Mouse (Mus musculus): Measurements from ENCODE around the gene Gk2.

The Gk2 gene

GRCm38 (mm10) chr5:97456816-97457215 is at the start of gene Gk2:
Gene Gk2, minus strand, starts transcription at chr5:97457021.
- DNase-seq: no peak

GRCm38 (mm10) chr5:97498041-97498440 is 41.2 kb upstream of the Gk2 start:
- no peak for DNase-seq

- DNase-seq: no peak
These were observed 38.8 kb upstream of the Gk2 start for GRCm38 (mm10) chr5:97495488-97496092.

- no peak for DNase-seq
These were observed 36.6 kb upstream of the Gk2 start for GRCm38 (mm10) chr5:97493421-97493820.

- no peak for DNase-seq
These were observed 29.3 kb upstream of the Gk2 start for GRCm38 (mm10) chr5:97486141-97486540.

- no peak for DNase-seq
These were observed 23.2 kb upstream of the Gk2 start for GRCm38 (mm10) chr5:97479991-97480390.

GRCm38 (mm10) chr5:97467246-97467645 is 10.4 kb upstream of the Gk2 start:
- DNase-seq: no peak

- no peak for DNase-seq
These were observed 9.8 kb upstream of the Gk2 start for GRCm38 (mm10) chr5:97466430-97467158.

GRCm38 (mm10) chr5:97465956-97466355 is 9.1 kb upstream of the Gk2 start:
- no peak for DNase-seq

GRCm38 (mm10) chr5:97462856-97463255 is 6.0 kb upstream of the Gk2 start:
- no peak for DNase-seq

- no peak for DNase-seq
These were observed 5.4 kb downstream of the Gk2 start for GRCm38 (mm10) chr5:97451451-97451850.

- no peak for DNase-seq
These were observed 12.6 kb downstream of the Gk2 start for GRCm38 (mm10) chr5:97444191-97444590.

- DNase-seq: no peak
These were observed 24.3 kb downstream of the Gk2 start for GRCm38 (mm10) chr5:97432512-97432911.

GRCm38 (mm10) chr5:97429976-97430375 is 26.8 kb downstream of the Gk2 start:
- no peak for DNase-seq

GRCm38 (mm10) chr5:97421669-97422068 is 35.2 kb downstream of the Gk2 start:
- no peak for DNase-seq

- DNase-seq: no peak
These were observed 39.6 kb downstream of the Gk2 start for GRCm38 (mm10) chr5:97417185-97417584.

GRCm38 (mm10) chr5:97415837-97416236 is 41.0 kb downstream of the Gk2 start:
- no peak for DNase-seq

- DNase-seq: no peak
These were observed 43.1 kb downstream of the Gk2 start for GRCm38 (mm10) chr5:97413716-97414115.

- no peak for DNase-seq
These were observed 46.6 kb downstream of the Gk2 start for GRCm38 (mm10) chr5:97410190-97410589.

GRCm38 (mm10) chr5:97409234-97409704 is 47.6 kb downstream of the Gk2 start:
- DNase-seq: no peak
